Mouse (Mus musculus) forebrain, embryonic 11.5 days (tissue): ENCODE measurements at regions not wholly inside any gene's neighbourhood (a gene's known extent, or its start where the extent isn't known, plus 50 kb on each side); places are given as distances from the start of the nearest gene placed in this dataset.

ENCODE experiments used
- ATAC-seq: fragments of 200-750 bp; cut with Nextera tagmentation; replicated peaks from 2 replicates; pipeline ENCODE4 v1.8.0; 2017; ENCODE audit warnings: moderate TSS enrichment; ENCODE audit not compliant: low FRiP score
- DNase-seq: peaks from one replicate; pipeline ENCODE4 v3.0.0-alpha.2; 2017; ENCODE audit warnings: low spot score
- H3K27ac ChIP-seq: fragments of 300-500 bp; sonication (generic); 2 replicates; pipeline ENCODE4 v1.5.1; 2014; ENCODE audit warnings: low read depth, low read length
- H3K27me3 ChIP-seq: fragments of 300-500 bp; sonication (generic); 2 replicates; pipeline ENCODE4 v1.6.1; 2014; ENCODE audit warnings: mild to moderate bottlenecking, low read length, mixed read lengths; ENCODE audit not compliant: control insufficient read depth, insufficient read depth
- H3K36me3 ChIP-seq: fragments of 300-500 bp; sonication (generic); 2 replicates; pipeline ENCODE4 v1.6.1; 2014; ENCODE audit warnings: mild to moderate bottlenecking, low read length, moderate library complexity, mixed read lengths; ENCODE audit not compliant: control insufficient read depth, insufficient read depth
- H3K4me1 ChIP-seq: fragments of 300-500 bp; sonication (generic); replicated peaks from 2 replicates; pipeline ENCODE4 v1.6.1; 2014; ENCODE audit warnings: low read length, mixed read lengths; ENCODE audit not compliant: control insufficient read depth, insufficient read depth
- H3K4me2 ChIP-seq: fragments of 300-500 bp; sonication (generic); 2 replicates; pipeline ENCODE4 v1.6.1; 2014; ENCODE audit warnings: low read depth, mild to moderate bottlenecking, low read length, moderate library complexity, mixed read lengths; ENCODE audit not compliant: severe bottlenecking
- H3K4me3 ChIP-seq: fragments of 300-500 bp; sonication (generic); 2 replicates; pipeline ENCODE4 v1.5.1; 2014; ENCODE audit warnings: low read depth, low read length
- H3K9ac ChIP-seq: fragments of 300-500 bp; sonication (generic); 2 replicates; pipeline ENCODE4 v1.6.1; 2014; ENCODE audit warnings: low read length
- H3K9me3 ChIP-seq: fragments of 300-500 bp; sonication (generic); 2 replicates; pipeline ENCODE4 v1.6.1; 2016; ENCODE audit warnings: low read length, mixed read lengths; ENCODE audit not compliant: control insufficient read depth
- WGBS: fragments of 180-500 bp; shearing (Covaris S2); extraction: QIAGEN DNeasy Blood & Tissue Kit; methylation state at CpG from one replicate; pipeline ENCODE4 v1.1.7; 2014; 5-methylcytosine and 5-hydroxymethylcytosine counted together

DNA sequence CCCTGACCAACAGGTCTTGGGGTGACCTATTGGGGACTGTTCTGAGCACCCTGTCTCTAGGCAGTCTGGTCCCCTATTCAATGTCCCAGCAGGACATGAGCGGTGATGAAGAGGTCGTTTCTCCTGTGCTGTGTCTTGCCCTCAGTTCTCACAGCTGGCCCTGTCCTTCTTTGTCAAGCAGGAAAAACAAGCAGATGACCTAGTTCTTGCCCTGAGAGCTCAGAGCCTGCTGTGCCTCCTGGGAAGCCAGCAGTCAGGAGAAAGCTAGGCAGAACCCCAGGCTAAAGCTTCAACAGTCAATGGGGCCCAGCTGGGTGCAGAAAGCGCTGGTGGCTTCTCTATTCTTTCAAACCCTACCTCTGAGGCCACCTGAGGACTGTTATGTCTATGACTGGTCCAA lies 66.1 kb upstream of the Stx16 start:
- Histone ChIP-seq H3K27ac (no peak overlapping the region), H3K27me3 (no peaks in the 10 kb centered on the region), H3K4me1 (peaks cover 5% of the 10 kb centered on the region), H3K4me3 (no peak overlapping the region), H3K4me2 (no peak overlapping the region), H3K36me3 (no peaks in the 10 kb centered on the region), H3K9me3 (no peaks in the 10 kb centered on the region), H3K9ac (no peak overlapping the region)
- WGBS, result 51% methylated on average over 3 of the region's 3 CpGs
- ATAC-seq (no peak), DNase-seq (no peak)

DNA sequence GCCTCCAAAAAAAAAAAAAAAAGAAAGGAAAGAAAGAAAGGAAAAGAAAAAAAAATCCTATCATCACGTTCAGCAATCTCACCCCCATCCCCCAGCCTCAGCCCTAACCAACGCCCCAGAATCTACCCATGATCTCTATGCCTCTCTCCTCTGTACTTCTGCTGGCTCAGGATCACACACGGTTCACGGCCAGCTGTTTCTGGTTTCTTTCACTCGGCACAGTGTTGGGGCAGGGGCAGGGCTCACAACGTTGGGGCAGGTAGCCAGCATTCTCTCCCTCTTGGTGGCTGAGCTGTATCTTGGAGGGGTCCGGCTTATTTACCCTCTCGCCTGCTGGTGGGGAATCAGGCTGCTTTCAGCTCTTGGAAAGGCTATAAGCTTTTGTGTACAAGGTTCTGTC lies 64.7 kb upstream of the Stx16 start:
- H3K4me2 ChIP-seq, result no peak overlapping the region
- no peak overlapping the region for H3K4me3 ChIP-seq
- no peak overlapping the region for H3K9ac ChIP-seq
- no peak overlapping the region for H3K27ac ChIP-seq
- DNase-seq, result no peak
- H3K36me3 ChIP-seq, result no peaks in the 10 kb centered on the region
- WGBS, result 68% methylated on average over 8 of the region's 8 CpGs
- H3K4me1 ChIP-seq, result peaks cover 5% of the 10 kb centered on the region
- no peaks in the 10 kb centered on the region for H3K9me3 ChIP-seq
- no peak for ATAC-seq
- H3K27me3 ChIP-seq, result no peaks in the 10 kb centered on the region

DNA sequence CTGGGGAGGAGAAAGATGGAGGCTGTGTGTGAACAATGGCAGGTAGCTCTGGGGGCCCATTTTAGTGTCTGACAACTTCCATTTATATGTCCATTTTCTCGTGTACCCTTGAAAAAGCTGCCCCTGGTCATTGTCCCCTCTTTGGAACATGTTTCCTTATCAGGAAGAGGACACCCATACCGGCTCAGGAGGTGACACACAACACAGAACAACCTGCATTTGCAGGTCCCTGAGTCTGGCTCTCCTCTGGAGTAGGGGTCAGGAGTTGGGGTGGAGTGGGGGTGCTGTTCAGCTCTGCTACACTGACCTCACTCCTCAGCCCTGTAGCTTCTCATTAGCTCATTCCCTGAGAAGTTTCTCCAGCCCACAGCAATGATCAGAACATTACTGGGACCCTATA lies 61.7 kb upstream of the Stx16 start:
- H3K4me2 ChIP-seq, result no peak overlapping the region
- H3K9ac ChIP-seq, result no peak overlapping the region
- H3K4me1 ChIP-seq, result no peaks in the 10 kb centered on the region
- ATAC-seq (no peak), DNase-seq (no peak)
- no peak overlapping the region for H3K4me3 ChIP-seq
- WGBS, result 84% methylated on average over 2 of the region's 2 CpGs
- no peaks in the 10 kb centered on the region for H3K9me3 ChIP-seq
- no peaks in the 10 kb centered on the region for H3K27me3 ChIP-seq
- H3K36me3 ChIP-seq, result no peaks in the 10 kb centered on the region
- H3K27ac ChIP-seq, result no peak overlapping the region

DNA sequence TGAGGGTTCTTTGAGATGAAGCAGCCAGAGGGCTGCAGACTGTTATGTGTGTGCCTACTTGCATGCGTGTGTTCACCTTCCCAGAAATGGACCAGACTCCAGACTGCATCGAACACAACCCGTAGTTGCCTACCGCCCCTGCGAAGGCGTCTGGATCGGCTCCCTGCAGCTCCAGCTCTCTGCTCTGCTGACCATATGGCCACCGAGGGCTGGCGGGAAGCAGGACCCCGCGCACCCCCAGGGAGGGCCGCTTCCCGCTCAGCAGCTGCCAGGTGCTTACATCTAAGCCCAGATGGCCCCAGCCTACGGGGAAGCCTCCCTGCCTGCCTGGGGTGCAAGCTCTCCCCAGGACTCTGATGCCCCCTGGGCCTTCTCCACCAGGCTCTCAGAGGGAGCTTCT lies 60.8 kb upstream of the Stx16 start:
- DNase-seq, result peak; percentile 42
- H3K27ac ChIP-seq, result no peak overlapping the region

DNA sequence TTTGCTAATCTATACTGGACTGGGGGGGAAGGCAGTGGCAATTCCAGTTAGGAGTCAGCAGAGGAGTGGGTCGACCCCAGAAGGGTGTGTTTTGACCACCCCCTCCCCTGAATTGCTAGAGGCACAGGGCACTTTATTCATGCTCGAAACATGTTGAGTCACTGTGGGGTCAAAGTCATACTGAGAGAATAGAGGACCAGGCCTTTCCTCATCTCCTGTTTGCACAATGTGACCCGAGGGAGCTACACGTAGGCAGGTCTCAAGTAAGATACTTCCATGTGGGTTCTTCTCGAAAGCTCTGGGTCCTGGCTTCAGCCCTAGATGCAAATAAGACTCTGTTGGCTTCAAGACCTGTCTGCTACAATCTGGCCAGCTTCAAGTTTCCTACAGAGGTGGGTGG lies 60.0 kb upstream of the Stx16 start:
- Histone ChIP-seq H3K27ac (no peak overlapping the region), H3K36me3 (no peaks in the 10 kb centered on the region), H3K4me1 (no peaks in the 10 kb centered on the region), H3K9me3 (no peaks in the 10 kb centered on the region), H3K9ac (no peak overlapping the region), H3K27me3 (no peaks in the 10 kb centered on the region), H3K4me3 (no peak overlapping the region), H3K4me2 (no peak overlapping the region)
- ATAC-seq (no peak), DNase-seq (peak; percentile 34)
- 86% methylated on average over 5 of the region's 5 CpGs for WGBS

More for the DNA sequence above, 60.8 kb upstream of the Stx16 start:
- Histone ChIP-seq H3K4me2 (no peak overlapping the region), H3K27me3 (no peaks in the 10 kb centered on the region), H3K4me1 (no peaks in the 10 kb centered on the region), H3K9ac (no peak overlapping the region), H3K9me3 (no peaks in the 10 kb centered on the region), H3K36me3 (no peaks in the 10 kb centered on the region), H3K4me3 (no peak overlapping the region)
- 65% methylated on average over 14 of the region's 14 CpGs for WGBS
- ATAC-seq, result no peak

DNA sequence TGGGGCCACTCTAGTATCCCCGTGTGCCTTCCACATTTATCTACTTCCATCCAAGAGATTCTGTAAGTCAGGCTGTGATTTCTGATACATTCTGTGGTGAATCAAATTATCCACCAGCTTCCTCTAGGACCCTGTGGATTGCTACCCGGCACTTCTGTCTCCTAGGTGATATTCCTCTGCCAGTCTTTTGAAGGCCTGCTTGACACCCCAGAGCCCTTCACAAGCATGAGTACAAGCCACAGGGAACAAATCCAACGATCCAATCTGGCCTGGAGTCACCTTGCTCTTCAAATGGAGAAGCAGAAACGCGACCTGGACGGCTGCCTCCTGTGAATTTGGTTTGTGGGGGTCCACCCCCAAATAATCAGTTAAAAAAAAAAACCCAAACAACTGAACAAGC lies 59.1 kb upstream of the Stx16 start:
- no peak overlapping the region for H3K4me3 ChIP-seq
- WGBS, result 70% methylated on average over 6 of the region's 6 CpGs
- no peaks in the 10 kb centered on the region for H3K36me3 ChIP-seq
- H3K9ac ChIP-seq, result no peak overlapping the region
- ATAC-seq (no peak), DNase-seq (peak; percentile 37)
- H3K4me2 ChIP-seq, result no peak overlapping the region
- H3K9me3 ChIP-seq, result no peaks in the 10 kb centered on the region
- no peaks in the 10 kb centered on the region for H3K27me3 ChIP-seq
- no peak overlapping the region for H3K27ac ChIP-seq
- no peaks in the 10 kb centered on the region for H3K4me1 ChIP-seq

DNA sequence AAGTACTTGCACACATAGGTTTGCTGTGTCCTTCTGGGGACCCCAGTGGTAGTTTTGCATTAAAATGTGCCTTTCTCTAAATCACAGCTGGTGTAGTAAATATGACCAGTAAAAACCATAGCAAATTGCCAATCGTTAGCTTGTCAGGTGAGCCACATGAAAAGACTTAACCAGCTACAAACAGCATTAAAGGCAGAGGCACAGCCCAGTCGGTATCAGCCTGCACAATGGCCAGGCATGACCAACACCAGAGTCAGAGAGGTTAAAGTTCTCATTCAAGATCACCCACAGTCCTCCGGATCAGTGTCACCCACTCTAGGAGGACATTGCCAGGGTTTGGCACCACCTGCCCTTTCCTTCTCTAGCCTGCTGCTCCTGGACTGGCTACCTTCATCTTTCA lies 58.5 kb upstream of the Stx16 start:
- Histone ChIP-seq H3K27me3 (no peaks in the 10 kb centered on the region), H3K9me3 (no peaks in the 10 kb centered on the region), H3K36me3 (no peaks in the 10 kb centered on the region), H3K4me3 (no peak overlapping the region), H3K27ac (no peak overlapping the region), H3K4me1 (no peaks in the 10 kb centered on the region), H3K9ac (no peak overlapping the region), H3K4me2 (no peak overlapping the region)
- ATAC-seq, result no peak
- DNase-seq, result peak; percentile 39
- WGBS, result 62% methylated on average over 3 of the region's 3 CpGs

DNA sequence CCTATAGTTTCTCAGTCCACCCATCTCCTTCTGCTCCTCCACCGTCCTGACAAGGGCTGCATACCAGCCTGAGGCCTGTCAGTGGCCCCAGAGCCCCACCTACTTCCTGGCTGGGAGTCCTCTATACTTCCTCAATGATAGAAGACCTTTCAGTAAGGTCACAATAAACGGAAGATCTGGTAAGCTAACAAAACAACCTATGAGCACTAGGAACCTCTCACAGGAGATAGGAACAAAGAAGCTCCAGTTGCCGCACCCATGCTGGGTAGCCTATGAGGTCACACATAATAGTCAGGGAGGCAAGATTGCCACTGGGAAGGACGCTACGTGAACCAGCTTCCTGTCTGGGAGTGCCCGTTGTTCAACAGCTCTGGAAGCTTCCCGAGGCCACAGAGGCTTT lies 58.1 kb upstream of the Stx16 start:
- WGBS, result 73% methylated on average over 7 of the region's 7 CpGs
- ATAC-seq, result no peak
- DNase-seq, result peak; percentile 35

DNA sequence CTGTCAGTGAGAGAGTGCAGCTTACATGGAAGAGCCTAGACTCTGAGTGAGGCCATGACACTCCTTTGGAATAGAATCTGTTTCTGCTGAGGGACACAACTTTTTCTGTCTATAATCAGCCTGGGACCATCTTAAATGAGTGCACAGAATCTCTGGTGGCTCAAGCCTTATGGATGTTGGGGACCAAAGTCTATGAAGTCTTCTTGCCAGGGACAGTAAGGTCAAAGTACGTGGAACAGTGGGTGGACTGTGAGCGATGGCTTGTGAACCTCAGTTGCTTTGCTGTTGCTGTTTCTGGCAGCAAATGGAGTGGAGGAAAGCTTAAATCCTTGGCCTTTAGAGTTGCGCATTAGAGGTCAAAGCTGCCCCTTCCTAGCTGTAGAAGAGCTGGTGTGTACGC lies 57.1 kb upstream of the Stx16 start:
- no peaks in the 10 kb centered on the region for H3K4me1 ChIP-seq
- DNase-seq (peak; percentile 4), ATAC-seq (no peak)
- no peak overlapping the region for H3K4me3 ChIP-seq
- no peak overlapping the region for H3K9ac ChIP-seq
- H3K27me3 ChIP-seq, result no peaks in the 10 kb centered on the region
- no peaks in the 10 kb centered on the region for H3K9me3 ChIP-seq
- H3K27ac ChIP-seq, result no peak overlapping the region
- WGBS, result 95% methylated on average over 4 of the region's 4 CpGs
- H3K4me2 ChIP-seq, result no peak overlapping the region
- no peaks in the 10 kb centered on the region for H3K36me3 ChIP-seq

More for the DNA sequence above, 58.1 kb upstream of the Stx16 start:
- Histone ChIP-seq H3K27me3 (no peaks in the 10 kb centered on the region), H3K4me1 (no peaks in the 10 kb centered on the region), H3K9me3 (no peaks in the 10 kb centered on the region), H3K4me2 (no peak overlapping the region), H3K36me3 (no peaks in the 10 kb centered on the region), H3K27ac (no peak overlapping the region), H3K4me3 (no peak overlapping the region), H3K9ac (no peak overlapping the region)
